Mouse (Mus musculus): ENCODE measurements around the gene Nmnat1.
"Not testable (repeated sequence)": the region's sequence is repeated elsewhere in the genome, so short reads cannot be mapped to it uniquely, and the experiment has no call there.

Gene Nmnat1

GRCm38 (mm10) chr4:149444465-149444864 is 40.5 kb downstream of the Nmnat1 start:
- no peak for DNase-seq

GRCm38 (mm10) chr4:149442436-149442835 is 42.6 kb downstream of the Nmnat1 start:
- DNase-seq: no peak

GRCm38 (mm10) chr4:149440576-149440975 is 44.4 kb downstream of the Nmnat1 start:
- no peak for DNase-seq

- DNase-seq: not testable (repeated sequence)
Observed at GRCm38 (mm10) chr4:149431887-149432286, 53.1 kb downstream of the Nmnat1 start.

GRCm38 (mm10) chr4:149429592-149429991 is 55.4 kb downstream of the Nmnat1 start:
- DNase-seq: peak; percentile 82 to 91

GRCm38 (mm10) chr4:149426325-149427199 is 58.4 kb downstream of the Nmnat1 start, which contains the start of gene Ube4b:
TSS of gene Ube4b (minus strand) at chr4:149426749.
- peak; percentile 100 for DNase-seq

- DNase-seq: peak; percentile 65 to 72
Observed at GRCm38 (mm10) chr4:149425801-149426292, 59.2 kb downstream of the Nmnat1 start.

GRCm38 (mm10) chr4:149424755-149425154 is 60.2 kb downstream of the Nmnat1 start:
- DNase-seq: no peak

GRCm38 (mm10) chr4:149417854-149418365 is 67.1 kb downstream of the Nmnat1 start:
- no peak for DNase-seq

Measured in cerebellum, postnatal 14 days (tissue).